Mouse (Mus musculus): ENCODE results near the gene Flt4.

Flt4 gene

GRCm38 (mm10) chr11:49650113-49650993, 41.3 kb downstream of the Flt4 start:
- peak; percentile 24 to 59 for DNase-seq

- no peak for DNase-seq
Measured at GRCm38 (mm10) chr11:49650994-49651761, 42.1 kb downstream of the Flt4 start.

GRCm38 (mm10) chr11:49651762-49652322, 42.8 kb downstream of the Flt4 start:
- DNase-seq, result no peak

GRCm38 (mm10) chr11:49652401-49653078, 43.5 kb downstream of the Flt4 start:
- DNase-seq, result peak; percentile 91 to 96

- DNase-seq, result no peak
Measured at GRCm38 (mm10) chr11:49653079-49653408, 44.0 kb downstream of the Flt4 start.

DNA sequence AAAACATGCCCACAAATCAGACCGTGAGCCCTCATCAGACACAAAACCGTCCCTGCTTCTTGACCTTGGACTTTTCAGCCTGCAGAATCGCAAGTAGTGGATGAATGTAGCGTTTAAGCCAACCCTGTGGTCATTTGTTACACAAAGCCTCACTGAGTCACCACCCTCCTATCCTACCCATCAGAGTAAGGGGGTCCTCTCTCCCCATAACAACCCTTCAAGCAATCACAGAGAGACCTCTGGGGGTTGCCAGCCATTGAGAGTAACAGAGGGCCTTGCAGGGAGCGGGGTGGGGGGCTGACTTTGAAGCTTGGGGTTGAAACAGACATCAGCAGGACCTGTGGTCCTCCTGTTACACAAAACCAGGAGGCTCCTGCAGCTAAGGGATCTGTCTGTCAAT, 45.6 kb downstream of the Flt4 start:
- DNase-seq, result no peak

DNA sequence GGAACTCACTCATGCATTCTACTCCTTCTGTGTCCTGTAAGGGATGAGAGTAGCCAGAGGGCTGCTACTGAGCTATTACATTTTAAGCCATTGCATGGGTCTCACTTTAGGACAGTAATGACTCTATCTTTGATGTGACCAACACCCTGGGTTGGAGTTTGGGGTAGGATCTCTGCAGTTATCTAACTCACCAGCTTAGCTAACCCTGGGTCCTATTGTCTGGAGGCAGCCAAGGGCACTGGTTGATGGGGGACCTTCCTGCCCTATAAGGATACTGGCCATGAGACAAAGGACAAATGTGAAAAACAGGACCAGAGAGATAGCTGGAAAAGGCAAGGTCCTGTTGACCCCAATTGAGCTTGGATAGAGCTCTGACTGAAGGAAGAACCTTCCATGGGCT, 46.4 kb downstream of the Flt4 start:
- no peak for DNase-seq

- no peak for DNase-seq
Measured at GRCm38 (mm10) chr11:49658065-49658464, 49.0 kb downstream of the Flt4 start.

- DNase-seq, result no peak
Measured at GRCm38 (mm10) chr11:49658791-49659469, 49.9 kb downstream of the Flt4 start.

- no peak for DNase-seq
Measured at GRCm38 (mm10) chr11:49659470-49659799, 50.4 kb downstream of the Flt4 start.

GRCm38 (mm10) chr11:49662292-49662780, 53.3 kb downstream of the Flt4 start:
- no peak for DNase-seq

DNA sequence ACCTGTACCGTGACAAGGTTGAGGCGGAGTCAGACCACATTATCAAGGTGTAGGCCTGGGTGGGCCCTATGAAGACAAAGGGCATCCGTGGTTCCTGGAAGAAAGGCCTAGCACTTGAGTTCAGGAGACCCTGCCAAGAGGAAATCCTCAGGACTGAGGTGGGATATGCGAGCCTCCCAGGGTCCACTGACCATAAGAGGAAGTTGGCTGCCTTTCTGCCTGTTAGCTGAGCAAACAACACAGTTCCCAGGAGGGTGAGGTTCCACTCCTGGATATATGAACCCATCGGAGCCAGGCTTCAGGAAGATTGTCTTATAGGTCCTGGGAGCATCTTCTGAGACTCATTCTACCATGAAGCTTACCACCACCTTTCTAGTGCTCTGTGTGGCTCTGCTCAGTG, 54.2 kb downstream of the Flt4 start, which contains the start of gene Scgb3a1:
Gene Scgb3a1 (plus strand): TSS at position 301 of the 400 bp plus-strand sequence.
- no peak for DNase-seq

GRCm38 (mm10) chr11:49664262-49665140, 55.4 kb downstream of the Flt4 start:
- DNase-seq, result no peak

DNA sequence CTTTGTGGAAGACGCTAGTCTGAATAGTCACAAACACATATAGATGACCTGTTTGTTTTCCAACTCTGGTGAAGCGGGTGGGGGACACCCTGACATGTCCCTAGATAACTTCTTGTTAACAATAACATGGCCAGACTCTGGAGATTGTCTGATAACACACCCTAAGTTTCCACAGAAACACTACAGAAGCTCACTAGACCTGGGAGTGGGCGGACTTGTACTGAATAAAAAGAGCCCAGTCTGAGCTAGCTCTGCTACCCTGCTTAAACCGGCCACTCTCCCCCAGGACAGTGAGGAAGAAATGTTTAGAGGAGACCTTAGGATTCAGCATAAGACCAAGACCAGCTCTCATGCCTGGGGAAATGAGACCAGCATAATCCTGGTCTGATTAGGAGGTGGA, 56.4 kb downstream of the Flt4 start:
- no peak for DNase-seq

- no peak for DNase-seq
Measured at GRCm38 (mm10) chr11:49673433-49673832, 64.4 kb downstream of the Flt4 start.

GRCm38 (mm10) chr11:49684237-49684973, 75.3 kb downstream of the Flt4 start:
- no peak for DNase-seq

- no peak for DNase-seq
Measured at GRCm38 (mm10) chr11:49695013-49695412, 86.0 kb downstream of the Flt4 start.

GRCm38 (mm10) chr11:49695695-49696094, 86.6 kb downstream of the Flt4 start:
- no peak for DNase-seq

- no peak for DNase-seq
Measured at GRCm38 (mm10) chr11:49696472-49696871, 87.4 kb downstream of the Flt4 start.

DNA sequence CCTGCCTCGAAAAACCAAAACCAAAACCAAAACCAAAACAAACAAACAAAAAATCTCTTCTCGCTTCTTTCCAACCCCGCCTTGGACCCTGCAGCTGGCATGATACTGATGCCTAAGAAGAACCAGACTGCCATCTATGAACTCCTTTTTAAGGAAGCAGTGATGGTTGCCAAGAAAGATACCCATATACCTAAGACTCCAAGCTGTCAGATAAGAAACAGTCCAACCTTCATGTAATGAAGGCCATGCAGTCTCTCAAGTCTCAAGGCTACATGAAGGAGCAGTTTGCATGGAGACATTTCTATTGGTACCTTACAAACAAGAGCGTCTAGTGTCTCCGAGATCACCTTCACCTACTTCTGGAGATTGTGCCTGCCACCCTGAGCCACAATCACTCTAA, 88.7 kb downstream of the Flt4 start:
- no peak for DNase-seq

DNA sequence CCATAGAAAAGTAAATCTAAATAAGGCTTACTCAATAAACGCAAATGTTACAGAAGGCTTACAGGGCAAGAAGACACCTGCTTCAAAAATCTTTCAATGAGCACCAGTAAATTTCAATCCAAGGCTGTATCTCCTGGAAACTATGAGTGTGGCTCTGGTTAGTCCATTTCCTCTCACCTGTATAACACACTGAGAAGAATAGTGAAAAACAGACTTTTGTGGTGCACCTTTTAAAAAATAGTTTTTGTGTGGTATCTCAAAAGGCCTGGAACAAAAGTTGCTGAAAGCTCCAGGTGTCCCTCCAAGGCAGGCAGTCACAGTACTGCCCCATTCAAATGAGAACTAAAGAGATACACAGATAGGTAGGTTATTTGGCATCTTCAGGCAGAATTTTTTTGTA, 90.0 kb downstream of the Flt4 start:
- DNase-seq, result no peak

Measured in cerebellum, postnatal 14 days (tissue).